Mouse (Mus musculus) kidney, embryonic 15.5 days (tissue): ENCODE measurements around the gene Gm10203. TPM values are rescaled to one million over a fixed set of nuclear protein-coding genes. Genes with fewer than 3 reads are reported as not detected.

ENCODE experiments used
- ATAC-seq: fragments of 200-750 bp; cut with Nextera tagmentation; replicated peaks from 2 replicates; pipeline ENCODE4 v1.8.0; 2017; ENCODE audit warnings: moderate TSS enrichment; ENCODE audit not compliant: low FRiP score
- H3K27ac ChIP-seq: fragments of 300-500 bp; sonication (generic); 2 replicates; pipeline ENCODE4 v1.5.1; 2015; ENCODE audit warnings: mild to moderate bottlenecking, inconsistent platforms
- H3K27me3 ChIP-seq: fragments of 300-500 bp; sonication (generic); 2 replicates; pipeline ENCODE4 v1.6.1; 2015; ENCODE audit warnings: inconsistent platforms
- H3K36me3 ChIP-seq: fragments of 300-500 bp; sonication (generic); 2 replicates; pipeline ENCODE4 v1.6.1; 2015; ENCODE audit warnings: inconsistent platforms
- H3K4me1 ChIP-seq: fragments of 300-500 bp; sonication (generic); 2 replicates; pipeline ENCODE4 v1.6.1; 2015; ENCODE audit warnings: inconsistent platforms
- H3K4me2 ChIP-seq: fragments of 300-500 bp; sonication (generic); 2 replicates; pipeline ENCODE4 v1.6.1; 2015; ENCODE audit warnings: moderate library complexity, mild to moderate bottlenecking, inconsistent platforms
- H3K4me3 ChIP-seq: fragments of 300-500 bp; sonication (generic); replicated peaks from 2 replicates; pipeline ENCODE4 v1.5.1; 2015; ENCODE audit warnings: mild to moderate bottlenecking, inconsistent platforms
- H3K9ac ChIP-seq: fragments of 300-500 bp; sonication (generic); 2 replicates; pipeline ENCODE4 v1.6.1; 2015; ENCODE audit warnings: mild to moderate bottlenecking, inconsistent platforms
- H3K9me3 ChIP-seq: fragments of 300-500 bp; sonication (generic); replicated peaks from 2 replicates; pipeline ENCODE4 v1.6.1; 2016; ENCODE audit warnings: inconsistent platforms
- WGBS: fragments of 180-500 bp; shearing (Covaris S2); methylation state at CpG from one replicate; pipeline ENCODE4 v1.1.7; 2015; ENCODE audit warnings: mixed read lengths; 5-methylcytosine and 5-hydroxymethylcytosine counted together
- polyA plus RNA-seq: library from polyadenylated mRNA; unstranded; fragments of >200 nt; fragmentation: Nextera tagmentation; extraction: Ambion mirVana; gene quantifications from 2 replicates; pipeline ENCODE4 v1.2.1, GENCODE M21; 2015

The Gm10203 gene
- polyA plus RNA-seq, 1 experiment from 2014 or later: not detected

DNA sequence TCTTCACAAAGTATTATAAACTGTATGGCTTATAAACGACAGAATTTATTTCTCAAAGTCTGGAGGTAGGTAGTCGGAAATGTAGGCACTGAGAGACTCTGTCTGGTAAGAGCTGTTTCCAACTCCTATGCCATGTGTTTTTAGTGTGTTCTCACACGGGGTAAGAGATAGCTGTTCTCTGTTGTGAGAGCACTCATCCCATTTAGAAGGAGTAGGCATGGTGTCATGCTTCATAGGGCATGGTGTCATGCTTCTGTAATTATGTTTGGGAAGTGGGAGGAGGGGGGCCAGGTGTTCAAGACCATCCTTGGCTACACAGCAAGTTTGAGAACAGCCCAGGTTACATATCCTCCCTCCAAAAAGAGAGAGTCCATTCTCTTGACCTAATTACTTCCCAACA, 22.4 kb upstream of the Gm10203 start:
- no peak overlapping the region for H3K9ac ChIP-seq
- H3K27me3 ChIP-seq: 0 out of 2 replicates have a peak, but pooled peaks cover 4% of the 10 kb centered on the region
- WGBS: 54% methylated on average over 3 of the region's 3 CpGs
- H3K36me3 ChIP-seq: no peaks in the 10 kb centered on the region
- no peak overlapping the region for H3K27ac ChIP-seq
- H3K9me3 ChIP-seq: no peaks in the 10 kb centered on the region
- H3K4me2 ChIP-seq: no peak overlapping the region
- H3K4me3 ChIP-seq: no peak overlapping the region
- peak; percentile 79 for ATAC-seq
- H3K4me1 ChIP-seq: no peaks in the 10 kb centered on the region

DNA sequence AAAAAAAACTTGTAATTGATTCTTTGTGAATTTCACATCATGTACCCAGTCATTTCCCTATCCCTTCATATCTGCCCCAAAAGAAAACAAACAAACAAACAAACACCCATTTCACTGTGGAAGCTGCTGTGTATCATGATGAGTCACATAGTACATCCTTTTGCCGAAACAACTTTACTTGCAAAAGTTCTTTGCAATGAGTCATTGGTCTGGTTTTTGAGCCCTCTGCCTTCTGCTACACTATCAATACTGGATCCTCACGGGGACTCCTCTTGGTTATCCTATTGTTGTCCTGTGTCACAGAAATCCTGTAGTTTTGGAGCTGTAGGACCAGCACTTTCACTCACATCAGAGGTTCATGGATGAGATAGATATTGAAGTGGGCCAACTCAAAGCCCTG, 21.1 kb upstream of the Gm10203 start:
- H3K4me1 ChIP-seq: no peaks in the 10 kb centered on the region
- H3K27me3 ChIP-seq: 0 out of 2 replicates have a peak, but pooled peaks cover 4% of the 10 kb centered on the region
- ATAC-seq: no peak
- H3K36me3 ChIP-seq: no peaks in the 10 kb centered on the region
- no peak overlapping the region for H3K4me2 ChIP-seq
- 83% methylated on average over 2 of the region's 2 CpGs for WGBS
- no peak overlapping the region for H3K4me3 ChIP-seq
- H3K27ac ChIP-seq: no peak overlapping the region
- no peak overlapping the region for H3K9ac ChIP-seq
- H3K9me3 ChIP-seq: no peaks in the 10 kb centered on the region

DNA sequence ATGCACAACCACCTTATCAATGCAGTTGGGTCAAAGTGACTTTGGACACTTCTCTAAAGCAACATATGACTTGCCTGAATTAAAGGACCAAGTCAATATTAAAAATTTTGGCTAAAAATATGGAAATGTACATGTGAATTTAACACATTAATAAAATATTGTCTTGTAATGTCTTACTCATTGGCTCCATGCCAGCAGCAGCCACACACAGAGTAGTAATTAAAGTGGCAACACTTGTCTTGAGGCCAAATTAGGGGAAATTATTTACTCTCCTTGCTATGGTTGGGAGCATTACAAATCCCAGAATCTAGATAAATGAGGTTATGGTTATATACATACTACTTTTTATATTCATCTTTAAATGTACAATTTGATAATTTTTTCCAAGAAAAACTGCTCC, 13.0 kb upstream of the Gm10203 start:
- H3K9me3 ChIP-seq: no peaks in the 10 kb centered on the region
- no peak overlapping the region for H3K9ac ChIP-seq
- no peak for ATAC-seq

DNA sequence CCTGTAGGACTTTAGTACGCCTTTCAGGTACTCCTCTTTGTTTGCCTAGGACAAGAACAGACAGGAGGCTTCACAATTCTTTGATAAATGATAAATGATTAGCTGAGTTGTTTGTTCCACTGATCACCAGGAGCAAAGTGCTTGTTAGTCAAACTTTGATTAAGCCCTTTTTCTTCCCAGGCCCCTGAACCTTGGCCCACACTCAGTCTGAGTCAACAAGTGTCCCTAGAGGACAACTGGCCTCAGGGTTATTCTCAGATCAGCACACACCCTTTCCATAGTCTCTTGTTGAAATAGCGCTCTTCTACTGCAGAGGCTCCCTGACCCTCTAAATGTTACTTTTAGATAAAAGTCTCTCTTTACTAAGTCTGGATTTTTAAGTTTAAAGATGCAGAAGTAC, 11.0 kb upstream of the Gm10203 start:
- 49% methylated on average over 2 of the region's 2 CpGs for WGBS
- no peaks in the 10 kb centered on the region for H3K27me3 ChIP-seq
- ATAC-seq: 0 out of 2 replicates have a peak, but pooled peaks have one; percentile 40
- H3K4me3 ChIP-seq: no peak overlapping the region
- H3K4me1 ChIP-seq: 0 out of 2 replicates have a peak, but pooled peaks cover 3% of the 10 kb centered on the region
- H3K9ac ChIP-seq: no peak overlapping the region
- no peaks in the 10 kb centered on the region for H3K36me3 ChIP-seq
- no peak overlapping the region for H3K4me2 ChIP-seq
- no peak overlapping the region for H3K27ac ChIP-seq
- H3K9me3 ChIP-seq: no peaks in the 10 kb centered on the region

More for the DNA sequence above, 13.0 kb upstream of the Gm10203 start:
- 0 out of 2 replicates have a peak, but pooled peaks cover 3% of the 10 kb centered on the region for H3K4me1 ChIP-seq
- H3K36me3 ChIP-seq: no peaks in the 10 kb centered on the region
- H3K4me2 ChIP-seq: no peak overlapping the region
- no peaks in the 10 kb centered on the region for H3K27me3 ChIP-seq
- H3K27ac ChIP-seq: no peak overlapping the region
- H3K4me3 ChIP-seq: no peak overlapping the region

DNA sequence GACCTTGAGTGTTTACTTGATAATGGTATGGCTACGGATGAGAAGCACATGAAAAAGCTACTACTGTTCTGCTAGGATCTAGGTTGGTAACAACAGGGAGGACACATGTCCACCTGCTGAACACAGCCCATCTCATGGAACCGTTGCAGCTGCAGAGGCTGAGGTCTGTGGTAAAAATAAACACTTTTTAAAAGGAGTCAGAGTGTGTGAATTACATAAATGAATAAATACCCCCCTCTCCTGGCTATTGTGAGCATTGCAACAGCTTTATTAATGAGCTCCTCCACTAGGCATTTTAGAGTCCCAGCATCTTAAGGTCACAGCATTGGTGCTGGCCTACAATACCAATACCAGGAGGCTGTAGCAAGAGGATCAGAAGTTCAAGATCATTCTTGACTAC, 10.1 kb upstream of the Gm10203 start:
- 0 out of 2 replicates have a peak, but pooled peaks cover 3% of the 10 kb centered on the region for H3K4me1 ChIP-seq
- H3K36me3 ChIP-seq: no peaks in the 10 kb centered on the region
- H3K27me3 ChIP-seq: no peaks in the 10 kb centered on the region
- peak; percentile 60; the same call in 1 of the 2 replicates for ATAC-seq
- no peak overlapping the region for H3K4me2 ChIP-seq
- H3K9ac ChIP-seq: no peak overlapping the region
- WGBS: 31% methylated on average over 2 of the region's 2 CpGs
- no peak overlapping the region for H3K4me3 ChIP-seq
- H3K27ac ChIP-seq: no peak overlapping the region
- H3K9me3 ChIP-seq: no peaks in the 10 kb centered on the region

DNA sequence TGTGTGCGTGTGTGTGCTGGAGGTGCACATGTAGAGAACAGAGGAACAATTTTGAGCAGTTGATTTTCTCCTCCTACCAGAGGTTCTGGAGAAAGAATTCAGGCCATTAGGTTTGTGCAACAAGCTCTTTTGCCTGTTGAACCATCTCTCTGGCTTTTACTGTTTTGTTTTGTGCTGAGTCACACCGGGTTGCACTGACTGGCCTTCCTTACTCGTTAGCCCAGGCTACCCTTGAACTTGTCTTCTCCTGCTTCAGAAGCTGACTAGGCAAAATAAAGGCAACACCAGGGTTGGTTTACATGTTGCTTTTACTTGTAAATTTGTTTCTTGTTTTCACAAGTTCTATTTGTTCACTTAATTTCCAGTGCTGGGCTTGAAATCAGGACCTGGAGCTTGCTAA, 6.9 kb upstream of the Gm10203 start:
- H3K9me3 ChIP-seq: no peaks in the 10 kb centered on the region
- ATAC-seq: no peak
- no peak overlapping the region for H3K27ac ChIP-seq
- no peak overlapping the region for H3K4me3 ChIP-seq
- WGBS: 85% methylated on average over 3 of the region's 3 CpGs
- H3K4me2 ChIP-seq: no peak overlapping the region
- no peaks in the 10 kb centered on the region for H3K27me3 ChIP-seq
- 0 out of 2 replicates have a peak, but pooled peaks cover 3% of the 10 kb centered on the region for H3K4me1 ChIP-seq
- no peak overlapping the region for H3K9ac ChIP-seq
- H3K36me3 ChIP-seq: no peaks in the 10 kb centered on the region

DNA sequence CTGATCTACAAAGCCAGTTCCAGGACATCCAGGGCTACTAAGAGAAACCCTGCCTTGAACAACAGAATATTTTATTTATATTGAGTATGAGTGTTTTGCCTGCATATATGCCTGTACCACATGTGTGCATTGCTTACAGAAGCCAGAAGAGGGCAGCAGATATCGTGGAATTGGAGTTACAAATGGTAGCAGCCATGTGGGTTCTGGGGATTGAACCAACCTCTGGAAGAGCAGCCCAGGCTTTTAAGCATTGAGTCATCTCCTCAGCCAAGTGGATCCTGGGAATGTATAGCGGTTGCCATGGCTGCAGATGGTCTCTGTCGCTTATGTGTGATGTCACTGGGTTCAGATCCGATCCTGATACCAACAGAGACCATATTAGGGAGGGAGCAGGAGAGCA, 3.3 kb upstream of the Gm10203 start:
- no peaks in the 10 kb centered on the region for H3K4me1 ChIP-seq
- no peaks in the 10 kb centered on the region for H3K9me3 ChIP-seq
- H3K36me3 ChIP-seq: no peaks in the 10 kb centered on the region
- H3K4me3 ChIP-seq: no peak overlapping the region
- WGBS: 73% methylated on average over 4 of the region's 4 CpGs
- no peak overlapping the region for H3K4me2 ChIP-seq
- H3K9ac ChIP-seq: no peak overlapping the region
- H3K27ac ChIP-seq: no peak overlapping the region
- ATAC-seq: no peak; the same call in 1 of the 2 replicates
- H3K27me3 ChIP-seq: no peaks in the 10 kb centered on the region

DNA sequence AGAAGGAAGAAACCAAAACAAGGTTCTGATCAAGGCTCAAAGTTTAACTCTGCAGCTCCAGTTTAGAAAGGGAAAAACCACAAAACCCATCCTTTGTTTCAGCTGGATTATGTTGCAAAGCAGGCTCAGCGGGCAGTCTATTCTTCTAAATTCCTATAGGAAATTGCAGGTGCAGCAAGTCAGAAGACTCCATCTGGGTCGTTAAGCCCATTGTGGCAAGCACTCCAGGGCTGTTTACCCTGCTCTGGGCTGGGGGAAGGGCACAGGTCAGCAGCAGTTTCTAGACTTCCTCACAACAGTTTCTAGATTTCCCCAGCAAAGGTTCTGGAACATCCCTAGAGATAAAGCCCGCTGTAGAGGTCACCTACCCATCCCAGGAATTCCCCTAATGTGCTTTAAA, 1.1 kb downstream of the Gm10203 start:
- Histone ChIP-seq H3K4me3 (no peak overlapping the region), H3K27me3 (no peaks in the 10 kb centered on the region), H3K4me2 (no peak overlapping the region), H3K36me3 (no peaks in the 10 kb centered on the region), H3K9ac (no peak overlapping the region), H3K4me1 (peaks cover 22% of the 10 kb centered on the region), H3K9me3 (no peaks in the 10 kb centered on the region), H3K27ac (no peak overlapping the region)
- 29% methylated on average over 3 of the region's 3 CpGs for WGBS
- no peak for ATAC-seq

DNA sequence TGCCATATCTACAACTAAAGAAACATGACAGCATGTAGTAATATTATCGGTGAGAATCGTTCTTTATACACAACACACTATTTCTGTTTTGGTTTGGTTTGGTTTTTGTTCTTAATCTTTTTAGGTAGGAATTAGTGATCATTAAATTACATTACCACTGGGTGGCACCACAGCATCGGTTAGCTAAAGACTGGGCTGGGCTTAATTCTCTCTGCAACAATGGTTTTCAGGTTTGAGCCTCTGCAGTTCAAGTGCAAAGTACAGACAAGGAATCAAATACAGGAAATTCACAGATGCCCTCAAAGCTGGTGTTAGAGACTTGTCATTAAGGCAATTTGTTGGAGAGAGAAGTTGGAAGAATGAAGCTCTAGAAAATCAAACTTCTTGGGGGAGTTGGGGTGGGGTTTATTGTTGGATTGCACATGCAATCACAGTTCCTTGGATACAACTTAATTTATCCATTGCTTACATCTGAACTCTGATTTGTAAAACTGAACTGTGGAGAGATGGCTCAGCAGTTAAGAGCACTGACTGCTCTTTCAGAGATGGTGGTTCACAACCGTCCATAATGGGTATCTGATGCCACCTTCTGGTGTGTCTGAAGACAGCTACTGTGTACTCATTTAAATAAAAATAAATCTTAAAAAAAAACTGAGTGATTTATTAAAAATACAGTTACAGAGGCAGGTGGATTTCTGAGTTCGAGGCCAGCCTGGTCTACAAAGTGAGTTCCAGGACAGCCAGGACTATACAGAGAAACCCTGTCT, 2.5 kb downstream of the Gm10203 start:
- Histone ChIP-seq H3K9me3 (no peaks in the 10 kb centered on the region), H3K4me3 (no peak overlapping the region), H3K4me1 (peaks cover 22% of the 10 kb centered on the region), H3K27ac (no peak overlapping the region), H3K9ac (no peak overlapping the region), H3K4me2 (no peak overlapping the region), H3K36me3 (no peaks in the 10 kb centered on the region), H3K27me3 (no peaks in the 10 kb centered on the region)
- ATAC-seq: peak; percentile 52; the same call in 1 of the 2 replicates
- WGBS: 26% methylated on average over 5 of the region's 5 CpGs

DNA sequence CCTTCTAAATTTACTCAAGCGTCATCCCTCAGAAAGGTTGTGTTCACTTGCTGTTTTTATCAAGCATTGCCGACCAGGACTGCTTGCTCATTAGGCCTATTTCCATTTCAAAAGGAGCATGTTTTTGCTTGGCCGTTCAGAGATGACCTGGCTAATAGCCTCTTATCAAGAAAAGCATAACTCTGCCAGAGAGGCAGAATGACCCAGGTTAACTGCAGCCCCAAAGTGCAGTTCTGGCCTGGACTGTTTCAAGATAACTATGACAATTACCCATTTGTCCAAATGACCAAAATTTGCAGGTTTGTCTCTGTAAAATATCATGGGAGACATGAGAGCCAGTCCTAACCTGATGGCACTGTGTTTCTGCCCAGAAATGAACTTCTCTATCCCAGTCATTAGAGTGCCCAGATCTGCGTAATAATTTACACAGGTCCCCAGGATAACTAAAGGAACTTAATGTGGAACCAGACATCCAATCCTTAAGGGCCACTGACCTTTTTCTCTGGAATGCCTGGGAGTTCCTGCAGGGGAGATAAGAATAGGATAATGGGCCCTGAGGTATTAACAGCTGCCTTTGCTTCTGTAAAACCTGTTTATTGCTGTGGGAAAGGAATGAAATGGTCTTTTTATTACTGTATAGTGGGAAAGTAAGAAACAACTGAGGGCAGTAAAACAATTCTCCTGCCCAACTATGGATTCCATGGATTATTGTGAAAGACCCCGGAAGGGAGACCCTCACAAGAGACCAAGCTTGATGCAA, 4.6 kb downstream of the Gm10203 start:
- 15% methylated on average over 5 of the region's 5 CpGs for WGBS
- Histone ChIP-seq H3K4me1 (peaks cover 22% of the 10 kb centered on the region), H3K4me3 (no peak overlapping the region), H3K9ac (no peak overlapping the region), H3K36me3 (no peaks in the 10 kb centered on the region), H3K9me3 (no peaks in the 10 kb centered on the region), H3K27ac (peak overlapping the region; percentile 66), H3K27me3 (no peaks in the 10 kb centered on the region), H3K4me2 (no peak overlapping the region)
- ATAC-seq: 0 out of 2 replicates have a peak, but pooled peaks have one; percentile 41

DNA sequence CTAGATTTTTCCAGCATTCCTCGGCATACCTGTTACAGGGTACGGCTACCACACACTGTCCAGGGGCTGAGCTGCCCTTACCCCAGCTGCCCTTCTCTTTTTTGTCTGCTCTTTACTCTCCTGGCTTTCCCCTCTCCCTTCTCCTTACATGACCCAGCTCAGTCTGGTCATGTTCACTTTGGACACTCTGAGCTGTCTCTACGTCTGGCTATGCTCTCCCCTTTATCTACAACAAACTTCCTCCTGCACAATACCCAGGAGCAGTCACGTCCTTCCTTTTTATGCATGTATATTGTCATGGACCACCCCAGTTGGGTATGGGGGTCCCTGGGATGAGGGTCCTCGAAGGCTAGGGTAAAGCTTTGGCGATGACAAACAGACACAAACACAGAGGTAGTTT, 5.7 kb downstream of the Gm10203 start:
- H3K4me1 ChIP-seq: peaks cover 22% of the 10 kb centered on the region
- H3K4me2 ChIP-seq: no peak overlapping the region
- no peak overlapping the region for H3K9ac ChIP-seq
- no peak for ATAC-seq
- no peaks in the 10 kb centered on the region for H3K9me3 ChIP-seq
- no peaks in the 10 kb centered on the region for H3K36me3 ChIP-seq
- H3K4me3 ChIP-seq: no peak overlapping the region
- no peak overlapping the region for H3K27ac ChIP-seq
- no peaks in the 10 kb centered on the region for H3K27me3 ChIP-seq
- WGBS: 74% methylated on average over 6 of the region's 6 CpGs

DNA sequence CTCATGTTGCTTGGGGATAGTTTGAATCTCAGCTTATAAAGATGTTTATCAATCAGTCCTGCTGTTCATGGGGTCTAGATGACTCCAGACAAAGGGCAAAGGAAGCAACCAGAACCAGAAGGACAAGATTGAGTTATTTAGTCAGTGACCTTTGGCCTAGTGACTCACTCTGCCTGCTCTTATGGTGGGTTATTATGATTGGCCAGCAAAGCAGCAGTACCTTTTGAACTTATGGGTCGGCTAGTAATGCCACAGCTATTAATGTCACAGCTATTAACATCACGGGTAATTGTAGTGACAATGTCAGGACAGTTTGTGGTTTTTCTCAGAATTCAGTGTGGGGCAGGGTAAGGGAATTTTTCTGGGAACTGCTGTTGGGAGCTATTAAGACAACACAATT, 8.0 kb downstream of the Gm10203 start:
- no peaks in the 10 kb centered on the region for H3K36me3 ChIP-seq
- H3K9ac ChIP-seq: no peak overlapping the region
- H3K4me2 ChIP-seq: no peak overlapping the region
- H3K9me3 ChIP-seq: no peaks in the 10 kb centered on the region
- no peak overlapping the region for H3K27ac ChIP-seq
- no peaks in the 10 kb centered on the region for H3K27me3 ChIP-seq
- H3K4me3 ChIP-seq: no peak overlapping the region
- ATAC-seq: no peak
- WGBS: 38% methylated on average over 2 of the region's 2 CpGs
- H3K4me1 ChIP-seq: peaks cover 36% of the 10 kb centered on the region
